Mouse (Mus musculus) kidney, adult 8-10 months (tissue): ENCODE results near the gene Vmn2r16.

Source experiments
- DNase-seq, 2 experiments: peaks; one replicate each; pipeline ENCODE4 v3.0.0; 2022

Vmn2r16 gene

DNA sequence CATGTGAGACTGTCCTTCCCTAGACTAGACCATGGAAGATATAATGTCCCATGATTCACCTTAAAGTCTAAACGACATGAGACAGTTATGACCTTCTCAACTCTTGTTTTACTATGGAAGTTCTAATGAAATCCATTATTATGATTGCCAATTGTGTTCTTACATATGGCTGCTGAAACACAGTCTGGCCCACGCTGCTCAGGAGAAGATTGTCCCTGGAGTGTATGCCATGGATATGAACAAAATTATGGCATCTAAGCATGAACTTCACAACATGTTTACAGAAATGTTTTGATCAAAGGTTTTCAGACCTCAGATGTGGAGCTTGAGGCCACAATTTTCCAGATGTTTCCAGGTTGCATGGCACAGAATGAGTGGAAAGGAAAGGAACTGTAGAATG, at the start of gene Vmn2r16:
TSS of gene Vmn2r16 (plus strand) at position 301 of the 400 bp plus-strand sequence.
- DNase-seq, result no peak

DNA sequence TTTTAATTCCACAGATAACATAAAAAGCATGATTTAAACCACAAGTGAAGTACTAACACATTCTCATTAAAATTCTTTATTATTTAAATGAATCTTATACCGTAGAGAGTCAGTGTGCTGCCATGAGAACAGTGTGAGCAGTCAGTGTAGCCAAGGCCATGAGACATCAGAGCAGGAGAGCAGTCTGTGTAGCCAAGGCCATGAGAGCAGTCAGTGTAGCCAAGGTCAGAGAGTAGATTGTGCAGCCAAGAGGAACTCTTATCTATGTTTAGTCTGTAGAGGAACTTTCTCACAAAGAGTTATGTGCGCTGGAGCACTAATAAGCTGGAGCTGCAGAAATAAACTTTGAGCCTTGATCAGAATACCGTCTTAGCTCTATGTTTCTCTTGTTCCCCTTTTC, 35.3 kb upstream of the Vmn2r16 start:
- DNase-seq, result no peak

DNA sequence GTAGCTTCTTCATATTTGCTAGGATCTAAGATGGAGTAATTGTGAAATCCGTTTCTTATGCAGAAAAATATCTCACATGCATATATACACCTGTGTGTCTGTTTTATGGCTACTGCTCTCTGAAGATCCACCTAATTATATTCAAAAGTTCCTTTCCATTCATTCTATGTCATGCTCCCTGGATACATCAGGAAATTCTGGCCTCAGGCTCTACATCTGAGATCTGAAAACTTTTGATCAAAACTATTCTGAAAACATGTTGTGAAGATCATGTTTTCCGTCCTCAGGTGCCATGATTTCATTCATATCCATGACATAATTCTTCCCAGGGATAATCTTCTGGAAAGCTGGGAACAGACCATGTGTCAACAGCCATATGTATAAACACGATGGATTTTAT, 32.4 kb upstream of the Vmn2r16 start, which contains the start of gene Vmn2r15:
TSS of gene Vmn2r15 (minus strand) at position 101 of the 400 bp plus-strand sequence.
- DNase-seq, result no peak

DNA sequence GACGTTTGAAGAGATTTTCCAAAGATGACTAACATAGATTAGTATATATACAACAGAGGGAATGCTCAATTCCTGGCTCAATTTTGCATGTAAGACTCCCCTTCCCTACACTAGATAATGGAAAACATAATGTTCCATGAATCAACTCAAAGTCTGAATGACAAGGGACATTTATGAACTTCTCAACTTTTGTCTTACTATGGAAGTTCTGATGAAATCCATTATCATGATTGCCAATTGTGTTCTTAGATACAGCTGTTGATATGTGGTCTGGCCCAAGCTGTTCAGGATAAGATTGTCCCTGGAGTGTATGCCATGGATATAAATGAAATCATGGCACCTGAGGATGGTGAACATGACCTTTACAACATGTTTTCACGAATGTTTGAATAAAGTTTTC, 89.4 kb downstream of the Vmn2r16 start, which contains the start of gene Vmn2r17:
TSS of gene Vmn2r17 (plus strand) at position 301 of the 400 bp plus-strand sequence.
- DNase-seq, result no peak
